Comparison of ENCODE assay signal across 21 mouse cellular contexts in the genomic region with DNA sequence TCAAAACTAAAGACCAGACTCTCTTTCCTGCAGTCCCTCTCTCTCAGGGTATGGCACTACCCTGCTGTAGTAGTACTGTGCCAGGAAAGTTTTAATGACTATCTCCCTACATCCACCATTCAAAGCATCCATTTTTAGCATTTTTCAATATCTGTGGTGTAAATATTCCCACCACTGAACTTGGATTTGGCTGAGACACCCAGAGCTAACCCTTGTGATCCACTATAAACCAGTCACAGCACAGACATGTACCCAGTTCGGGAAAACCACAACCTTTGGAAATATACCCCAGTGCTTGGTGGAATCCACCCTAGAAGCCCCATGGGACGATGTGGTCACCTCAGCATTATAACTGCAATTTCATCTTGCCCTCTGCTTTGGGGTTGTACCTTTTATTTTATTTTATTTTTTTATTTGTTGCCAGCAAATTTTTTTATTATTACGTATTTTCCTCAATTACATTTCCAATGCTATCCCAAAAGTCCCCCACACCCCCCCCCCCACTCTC. TPM values are rescaled to one million over a fixed set of nuclear protein-coding genes. Genes with fewer than 3 reads are reported as not detected.
DNase-seq lines count a peak whose midpoint lies in the region; ATAC-seq and TF ChIP-seq lines count a peak whose summit lies in the region.
"Had no signal": no experiment of that assay in that cellular context is flagged by ENCODE, and none has a peak within 500 bp of the region (broad histone marks: within the 10 kb centered on the region; RNA-seq: fewer than 3 reads in every experiment).

No protein-coding gene starts in this region.

- dilution Hi-C loops in CH12.LX (cut with MboI; ENCODE audit: extremely low pct_ligation_motif_present, extremely low pct_unique_long_range_greater_than_20kb, low sequenced_read_pairs) = no loop called here

- H3K4me3 ChIP-seq in CH12.LX (replicated peaks in 1 of 3; ENCODE audit: low read depth in 2 of 3, low read length in 2 of 3, poor library complexity in 1 of 3) = no peak overlapping the region
- H3K4me3 ChIP-seq: embryonic facial prominence, embryonic 13.5 days; embryonic facial prominence, embryonic 15.5 days; erythroblast, embryonic 14.5 days; forebrain, embryonic 10.5 days; forebrain, embryonic 12.5 days had no signal

- TF ChIP-seq EP300 in CH12.LX (IDR thresholded peaks at IDR 0.05; ENCODE audit: low read length) = peak; percentile 43; the same call in 1 of the 2 replicates

- TF ChIP-seq CTCF in CH12.LX (conservative IDR thresholded peaks at IDR 0.05 in 1 of 2, IDR thresholded peaks at IDR 0.05 in 1 of 2; ENCODE audit: low read depth in 2 of 2, low read length in 2 of 2) = no peak

- H3K4me2 ChIP-seq in CH12.LX (ENCODE audit: insufficient read depth, low read depth, poor library complexity, severe bottlenecking) = peak overlapping the region; percentile 26; the same call in 1 of the 2 replicates
- H3K4me2 ChIP-seq: embryonic facial prominence, embryonic 13.5 days; embryonic facial prominence, embryonic 15.5 days; forebrain, embryonic 12.5 days had no signal

- no peaks in the 10 kb centered on the region for H3K79me2 ChIP-seq in CH12.LX (replicated peaks; ENCODE audit: control insufficient read depth, extremely low read depth, insufficient read depth, poor library complexity, severe bottlenecking)

- no peak overlapping the region for H3K9ac ChIP-seq in CH12.LX (ENCODE audit: insufficient read depth, low read depth)
- H3K9ac ChIP-seq: embryonic facial prominence, embryonic 13.5 days; embryonic facial prominence, embryonic 15.5 days; forebrain, embryonic 12.5 days had no signal

- no peaks in the 10 kb centered on the region for H3K27me3 ChIP-seq in CH12.LX (replicated peaks)
- H3K27me3 ChIP-seq: embryonic facial prominence, embryonic 13.5 days; embryonic facial prominence, embryonic 15.5 days; forebrain, embryonic 12.5 days had no signal

- H3K27ac ChIP-seq in CH12.LX (ENCODE audit: insufficient read depth, low read depth) = no peak overlapping the region
- H3K27ac ChIP-seq: embryonic facial prominence, embryonic 13.5 days; embryonic facial prominence, embryonic 15.5 days; forebrain, embryonic 10.5 days; forebrain, embryonic 12.5 days had no signal

- in situ Hi-C loops in CH12.LX (cut with MboI; ENCODE audit: low pct_ligation_motif_present, low pct_unique_long_range_greater_than_20kb, low sequenced_read_pairs) = loop anchor here (25.0 kb wide), 1 partner anchor 328 kb away; a partner anchor contains a TSS

- no peak for TF ChIP-seq RAD21 in CH12.LX (IDR thresholded peaks at IDR 0.05; ENCODE audit: low read depth, low read length)

- no peaks in the 10 kb centered on the region for H3K9me3 ChIP-seq in CH12.LX (replicated peaks; ENCODE audit: low read length)
- H3K9me3 ChIP-seq: embryonic facial prominence, embryonic 13.5 days; embryonic facial prominence, embryonic 15.5 days; forebrain, embryonic 10.5 days; forebrain, embryonic 12.5 days had no signal

- H3K36me3 ChIP-seq in CH12.LX (replicated peaks in 1 of 2; ENCODE audit: control insufficient read depth in 1 of 2, insufficient read depth in 1 of 2, low read length in 1 of 2) = no peaks in the 10 kb centered on the region
- H3K36me3 ChIP-seq: embryonic facial prominence, embryonic 13.5 days; embryonic facial prominence, embryonic 15.5 days; forebrain, embryonic 10.5 days; forebrain, embryonic 12.5 days had no signal

- ATAC-seq in activated CD4-positive, CD25-positive, alpha-beta regulatory T cell, adult 4 months = no peak
- ATAC-seq: CD4-positive, CD25-positive, alpha-beta regulatory T cell, adult 4 months; forebrain, embryonic 14.5 days; forebrain, embryonic 16.5 days had no signal

- no peak for TF ChIP-seq POLR2A in CH12.LX (IDR thresholded peaks at IDR 0.05; ENCODE audit: low read depth, low read length)

- peak; percentile 73 for DNase-seq in 3T3-L1 (ENCODE audit: low read depth, low spot score)
- no peak for DNase-seq in CH12.LX (ENCODE audit: extremely low read depth)
- no peak for DNase-seq in cerebellum, postnatal 10 days
- no peak for DNase-seq in thymus, postnatal 10 days (ENCODE audit: low spot score in 2 of 2)
- DNase-seq: adrenal gland, postnatal 14 days; adrenal gland, postnatal 36 days; cerebellum, adult 11-12 months; cerebellum, adult 2 months; cerebellum, adult 9-10 months; cerebellum, postnatal 14 days; cerebellum, postnatal 36 days; embryo, embryonic 11 days had no signal

- peaks cover 26 to 68% of the 10 kb centered on the region in 2 experiments for H3K4me1 ChIP-seq in CH12.LX (ENCODE audit: control insufficient read depth in 1 of 2, insufficient read depth in 2 of 2)
- H3K4me1 ChIP-seq: forebrain, embryonic 12.5 days had no signal

TF ChIP-seq in CH12.LX, 34 proteins besides CTCF, POLR2A, EP300 and RAD21:
- TF ChIP-seq JUN (IDR thresholded peaks at IDR 0.05; ENCODE audit: insufficient read depth, low read depth, low read length) (no peak), TCF12 (IDR thresholded peaks at IDR 0.05; ENCODE audit: low read depth, low read length) (0 out of 2 replicates have a peak, but pooled peaks have one; percentile 26), ETS1 (conservative IDR thresholded peaks at IDR 0.05; ENCODE audit: low read depth, low read length) (peak; percentile 45; the same call in 1 of the 2 replicates), ZKSCAN1 (IDR thresholded peaks at IDR 0.05; ENCODE audit: borderline replicate concordance, low read depth, low read length) (no peak), USF1 (IDR thresholded peaks at IDR 0.05; ENCODE audit: low read depth, low read length) (no peak), SMC3 (IDR thresholded peaks at IDR 0.05; ENCODE audit: low read depth, low read length) (no peak), PAX5 (IDR thresholded peaks at IDR 0.05; ENCODE audit: low read length) (no peak), POLR2AphosphoS2 (IDR thresholded peaks at IDR 0.05; ENCODE audit: low read depth, low read length) (no peak), JUND (conservative IDR thresholded peaks at IDR 0.05; ENCODE audit: low read depth, low read length) (no peak), CHD1 (IDR thresholded peaks at IDR 0.05; ENCODE audit: low read depth, low read length) (no peak), HCFC1 (IDR thresholded peaks at IDR 0.05; ENCODE audit: low read depth, low read length) (no peak), ZMIZ1 (IDR thresholded peaks at IDR 0.05; ENCODE audit: low read depth, low read length) (no peak), CHD2 (IDR thresholded peaks at IDR 0.05; ENCODE audit: low read length) (no peak), ELF1 (IDR thresholded peaks at IDR 0.05; ENCODE audit: low read depth, low read length) (no peak), RCOR1 (conservative IDR thresholded peaks at IDR 0.05; ENCODE audit: low read depth, low read length) (no peak), USF2 (conservative IDR thresholded peaks at IDR 0.05; ENCODE audit: low read depth, low read length) (no peak), MAFK (IDR thresholded peaks at IDR 0.05; ENCODE audit: insufficient replicate concordance, low read length) (no peak)
TF ChIP-seq in CH12.LX: peak in this region for 2.

RNA-seq across cellular contexts. Expression of a gene that starts 54.8 kb away (rescaled TPM):
- 191 and 305 TPM in 2 replicates for total RNA-seq in CH12.LX (2012; rRNA removed)
- total RNA-seq in CH12.LX (2014; rRNA removed) = 190 and 212 TPM in 2 replicates
- 234 and 254 TPM in 2 replicates for polyA plus RNA-seq in CH12.LX (2012; ENCODE audit: insufficient read length, low read depth)
- 1,000 to 10,000 TPM in 1 of 2 experiments, 100 to 1,000 TPM in 1; 963 to 1,015 TPM for polyA plus RNA-seq in activated CD4-positive, CD25-positive, alpha-beta regulatory T cell, adult 4 months (2017; shearing (Covaris generic))
